Mouse (Mus musculus): ENCODE measurements at regions not wholly inside any gene's neighbourhood (a gene's known extent, or its start where the extent isn't known, plus 50 kb on each side); places are given as distances from the start of the nearest gene placed in this dataset.
"Not testable (repeated sequence)": the region's sequence is repeated elsewhere in the genome, so short reads cannot be mapped to it uniquely, and the experiment has no call there.

DNA sequence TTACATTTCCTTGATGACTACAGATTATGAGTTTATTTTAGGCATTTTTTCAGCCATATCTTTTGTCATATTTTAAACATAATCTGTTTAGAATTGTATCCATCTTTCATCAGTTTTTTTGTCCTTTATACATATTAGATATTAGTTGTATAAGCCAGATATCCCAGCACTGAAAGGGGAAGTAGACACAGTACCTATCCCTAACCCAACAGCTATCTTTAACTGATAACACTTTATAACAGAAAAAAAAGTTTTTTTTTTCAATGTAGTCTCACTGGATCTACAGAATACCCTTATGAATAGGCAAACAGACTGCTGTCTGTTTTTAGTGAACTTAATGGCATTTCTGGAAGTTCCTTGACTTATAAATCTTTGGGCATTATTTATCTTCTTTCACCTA is 1152.1 kb upstream of the Fam98a start:
- no peak overlapping the region for H3K4me3 ChIP-seq (replicated peaks)
- no peaks in the 10 kb centered on the region for H3K4me1 ChIP-seq
- no peaks in the 10 kb centered on the region for H3K27me3 ChIP-seq
- H3K9ac ChIP-seq: no peak overlapping the region
- H3K36me3 ChIP-seq (replicated peaks): no peaks in the 10 kb centered on the region
- H3K27ac ChIP-seq: no peak overlapping the region
- H3K4me2 ChIP-seq: no peak overlapping the region
- ATAC-seq (ENCODE audit: low FRiP score): no peak
- no peaks in the 10 kb centered on the region for H3K9me3 ChIP-seq

DNA sequence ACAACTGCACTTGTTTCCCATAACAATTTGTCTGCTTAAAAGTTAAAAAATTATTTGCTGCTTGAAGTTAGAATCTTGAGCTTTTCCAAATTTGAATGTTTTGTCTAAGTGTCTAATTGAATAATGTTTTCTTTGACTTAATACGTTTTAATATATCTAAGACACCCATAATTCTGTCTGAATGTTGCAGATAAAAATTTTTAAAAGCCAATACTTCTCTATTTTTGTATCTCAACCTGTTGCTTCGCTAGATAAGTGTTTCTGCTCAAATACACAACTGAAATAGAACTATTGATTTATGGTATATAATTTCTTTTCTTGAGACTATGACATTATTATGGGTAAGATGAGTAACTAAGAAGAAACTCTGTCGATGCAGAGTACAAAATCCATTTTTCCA is 1144.5 kb upstream of the Fam98a start:
- WGBS: 77% methylated on average over 3 of the region's 3 CpGs
- Histone ChIP-seq H3K4me2 (no peak overlapping the region), H3K9me3 (no peaks in the 10 kb centered on the region), H3K36me3 (replicated peaks) (no peaks in the 10 kb centered on the region), H3K4me1 (no peaks in the 10 kb centered on the region), H3K27ac (no peak overlapping the region), H3K4me3 (replicated peaks) (no peak overlapping the region), H3K27me3 (no peaks in the 10 kb centered on the region), H3K9ac (no peak overlapping the region)
- no peak for ATAC-seq (ENCODE audit: low FRiP score)

DNA sequence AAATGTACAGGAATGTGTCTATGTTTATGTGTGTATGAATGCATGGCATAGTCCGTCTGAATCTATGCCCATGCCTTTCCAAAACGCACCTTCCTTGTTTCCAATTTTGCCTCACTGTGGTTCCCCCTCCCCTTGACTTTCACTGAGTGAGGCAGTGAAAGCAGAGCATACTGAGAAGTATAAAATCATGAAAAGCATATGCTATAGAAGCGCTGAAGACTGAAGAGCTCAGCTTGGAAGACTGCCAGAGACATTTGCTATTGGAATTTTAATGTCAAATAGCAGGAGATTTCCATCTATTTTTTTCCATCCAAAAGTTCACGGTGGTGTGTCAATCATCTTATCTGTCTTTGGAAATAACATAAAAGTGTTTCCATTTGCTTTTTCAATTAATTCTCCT is 1106.3 kb upstream of the Fam98a start:
- Histone ChIP-seq H3K9ac (no peak overlapping the region), H3K9me3 (no peaks in the 10 kb centered on the region), H3K4me1 (no peaks in the 10 kb centered on the region), H3K36me3 (replicated peaks) (no peaks in the 10 kb centered on the region), H3K27me3 (no peaks in the 10 kb centered on the region), H3K27ac (no peak overlapping the region), H3K4me2 (no peak overlapping the region), H3K4me3 (replicated peaks) (no peak overlapping the region)
- WGBS: 84% methylated on average over 4 of the region's 4 CpGs
- no peak for ATAC-seq (ENCODE audit: low FRiP score)

DNA sequence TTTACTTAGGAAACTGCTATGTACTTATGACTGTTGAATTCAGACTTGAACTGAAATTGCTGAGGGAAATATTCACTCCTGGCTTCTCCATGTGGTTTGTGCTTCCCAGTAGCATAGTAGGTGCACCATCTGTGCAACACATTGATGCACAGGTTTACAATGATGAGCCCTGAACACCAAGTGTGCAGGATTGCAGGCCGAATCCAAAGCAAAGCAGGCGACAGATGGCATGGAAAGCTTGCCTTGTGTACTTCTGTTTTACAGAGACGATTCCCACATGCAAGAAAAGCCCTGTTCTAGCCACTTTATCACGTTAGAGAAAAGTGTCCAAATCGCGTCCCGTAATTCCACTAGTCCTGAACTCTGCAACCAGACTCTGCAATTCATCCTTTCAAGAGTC is 1074.2 kb upstream of the Fam98a start:
- no peaks in the 10 kb centered on the region for H3K27me3 ChIP-seq
- H3K27ac ChIP-seq: no peak overlapping the region
- 86% methylated on average over 7 of the region's 7 CpGs for WGBS
- no peak overlapping the region for H3K4me3 ChIP-seq (replicated peaks)
- no peaks in the 10 kb centered on the region for H3K9me3 ChIP-seq
- no peak overlapping the region for H3K4me2 ChIP-seq
- H3K36me3 ChIP-seq (replicated peaks): no peaks in the 10 kb centered on the region
- no peak overlapping the region for H3K9ac ChIP-seq
- no peak for ATAC-seq (ENCODE audit: low FRiP score)
- no peaks in the 10 kb centered on the region for H3K4me1 ChIP-seq

DNA sequence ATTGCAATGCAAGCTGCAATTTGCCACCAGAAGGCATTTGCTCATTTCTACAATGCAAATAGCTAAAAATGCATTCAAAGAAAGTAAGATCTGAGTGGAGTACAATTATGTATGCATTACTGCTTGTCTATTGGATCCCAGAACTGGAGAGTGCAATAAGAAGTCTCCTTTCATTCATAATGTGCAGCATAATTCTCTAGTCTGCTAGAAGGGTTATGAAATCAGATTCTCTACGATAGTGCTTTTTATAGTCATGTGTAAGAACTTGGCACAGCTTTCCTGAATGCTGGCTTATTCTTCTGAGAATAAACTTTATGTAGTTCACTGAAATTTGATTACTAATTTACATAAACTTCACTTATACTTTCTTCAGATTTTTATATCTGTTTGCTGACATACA is 1053.5 kb upstream of the Fam98a start:
- H3K36me3 ChIP-seq (replicated peaks): no peaks in the 10 kb centered on the region
- WGBS: 83% methylated on average over 1 of the region's 1 CpGs

DNA sequence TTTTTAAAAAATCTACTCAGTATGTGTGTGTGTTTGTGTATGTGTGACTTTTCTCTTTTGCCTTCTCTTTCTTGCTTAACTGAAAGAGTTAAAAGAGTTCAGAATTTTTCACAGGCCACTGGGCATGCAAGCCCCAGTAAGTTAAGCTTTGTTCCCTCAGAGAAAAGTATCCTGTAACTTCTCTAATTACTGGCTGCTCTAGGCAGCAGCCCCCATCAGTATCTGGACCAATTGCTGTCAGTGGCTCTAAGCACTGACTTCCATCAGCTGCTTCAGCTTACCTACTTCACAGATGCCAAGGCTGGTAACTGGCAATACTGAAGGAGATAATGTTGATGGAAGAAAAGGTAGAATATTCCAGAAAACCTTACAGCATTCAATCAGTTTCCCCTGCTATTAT is 1026.6 kb upstream of the Fam98a start:
- Histone ChIP-seq H3K4me3 (replicated peaks) (no peak overlapping the region), H3K27ac (no peak overlapping the region), H3K36me3 (replicated peaks) (no peaks in the 10 kb centered on the region), H3K9me3 (no peaks in the 10 kb centered on the region), H3K9ac (no peak overlapping the region), H3K4me2 (no peak overlapping the region), H3K4me1 (no peaks in the 10 kb centered on the region), H3K27me3 (no peaks in the 10 kb centered on the region)
- no peak for ATAC-seq (ENCODE audit: low FRiP score)

More for the DNA sequence above, 1053.5 kb upstream of the Fam98a start:
- Histone ChIP-seq H3K9me3 (no peaks in the 10 kb centered on the region), H3K4me3 (replicated peaks) (no peak overlapping the region), H3K4me1 (no peaks in the 10 kb centered on the region), H3K4me2 (no peak overlapping the region), H3K9ac (no peak overlapping the region), H3K27ac (no peak overlapping the region), H3K27me3 (no peaks in the 10 kb centered on the region)
- ATAC-seq (ENCODE audit: low FRiP score): no peak

DNA sequence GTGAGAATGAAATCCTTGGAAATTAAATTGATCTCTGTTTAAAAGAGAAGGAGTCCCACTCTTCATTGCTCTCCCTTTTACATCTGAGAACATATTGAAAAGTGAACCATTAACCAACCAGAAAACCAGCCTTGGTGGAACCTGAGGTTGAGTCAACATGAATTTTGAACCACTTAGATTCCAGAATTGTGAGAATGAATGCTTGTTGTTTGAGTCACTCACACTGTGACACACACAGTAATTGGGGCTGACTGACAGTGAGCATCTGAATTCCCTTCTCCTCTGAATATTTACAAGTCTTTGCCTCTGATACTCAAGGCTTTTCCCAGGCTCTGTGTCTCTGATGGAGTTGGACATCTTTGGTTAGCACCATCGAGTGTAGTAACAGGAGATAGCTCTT is 1008.0 kb upstream of the Fam98a start:
- H3K27me3 ChIP-seq: no peaks in the 10 kb centered on the region
- WGBS: 77% methylated on average over 1 of the region's 1 CpGs
- H3K4me3 ChIP-seq (replicated peaks): no peak overlapping the region
- no peak overlapping the region for H3K9ac ChIP-seq
- H3K4me1 ChIP-seq: no peaks in the 10 kb centered on the region
- H3K9me3 ChIP-seq: no peaks in the 10 kb centered on the region
- H3K27ac ChIP-seq: no peak overlapping the region
- no peaks in the 10 kb centered on the region for H3K36me3 ChIP-seq (replicated peaks)
- no peak overlapping the region for H3K4me2 ChIP-seq
- ATAC-seq (ENCODE audit: low FRiP score): no peak

DNA sequence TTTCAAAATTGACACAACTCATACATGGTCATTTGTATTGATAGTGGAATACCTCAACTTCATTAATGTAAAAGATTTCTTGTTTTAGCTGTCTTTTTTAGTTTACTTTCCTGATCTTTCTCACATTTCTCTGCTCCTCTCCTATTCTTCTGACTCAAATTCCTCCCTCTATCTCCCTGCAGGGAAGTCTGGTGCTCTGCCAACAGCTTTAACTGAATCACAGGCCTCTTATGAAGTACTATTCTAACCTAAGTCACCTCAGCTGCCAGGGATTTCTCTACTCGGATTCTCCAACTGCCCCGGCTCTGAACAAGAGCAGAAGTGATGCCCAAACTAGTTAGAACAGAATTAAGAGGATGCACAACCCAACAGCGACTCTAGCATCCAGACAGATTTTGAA is 993.8 kb upstream of the Fam98a start:
- no peaks in the 10 kb centered on the region for H3K9me3 ChIP-seq
- H3K4me1 ChIP-seq: no peaks in the 10 kb centered on the region
- H3K4me3 ChIP-seq (replicated peaks): no peak overlapping the region
- no peak overlapping the region for H3K4me2 ChIP-seq
- H3K36me3 ChIP-seq (replicated peaks): no peaks in the 10 kb centered on the region
- H3K27me3 ChIP-seq: no peaks in the 10 kb centered on the region
- H3K9ac ChIP-seq: no peak overlapping the region
- no peak overlapping the region for H3K27ac ChIP-seq
- ATAC-seq (ENCODE audit: low FRiP score): no peak
- 70% methylated on average over 3 of the region's 3 CpGs for WGBS

DNA sequence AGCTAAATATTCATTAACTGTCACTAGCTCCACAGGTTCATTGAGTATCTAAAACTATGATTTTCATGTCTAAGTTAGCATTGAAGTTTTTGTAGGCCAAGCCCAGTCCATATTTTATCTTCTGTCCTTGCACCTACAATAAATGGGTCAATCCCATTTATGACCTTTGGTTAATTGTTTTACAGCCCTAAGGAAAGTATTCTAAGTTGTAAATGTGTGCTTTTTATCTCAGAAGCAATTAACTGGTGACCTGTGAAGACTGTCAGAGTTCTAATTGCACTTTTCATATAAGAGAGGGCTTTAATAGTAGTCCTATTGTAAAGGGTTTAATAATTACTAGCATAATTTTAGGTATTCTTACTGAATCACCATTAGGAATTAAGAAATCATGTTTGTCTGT is 984.0 kb upstream of the Fam98a start:
- Histone ChIP-seq H3K9me3 (no peaks in the 10 kb centered on the region), H3K9ac (no peak overlapping the region), H3K4me1 (no peaks in the 10 kb centered on the region), H3K4me2 (no peak overlapping the region), H3K27me3 (no peaks in the 10 kb centered on the region), H3K27ac (no peak overlapping the region), H3K36me3 (replicated peaks) (no peaks in the 10 kb centered on the region), H3K4me3 (replicated peaks) (no peak overlapping the region)
- no peak for ATAC-seq (ENCODE audit: low FRiP score)

DNA sequence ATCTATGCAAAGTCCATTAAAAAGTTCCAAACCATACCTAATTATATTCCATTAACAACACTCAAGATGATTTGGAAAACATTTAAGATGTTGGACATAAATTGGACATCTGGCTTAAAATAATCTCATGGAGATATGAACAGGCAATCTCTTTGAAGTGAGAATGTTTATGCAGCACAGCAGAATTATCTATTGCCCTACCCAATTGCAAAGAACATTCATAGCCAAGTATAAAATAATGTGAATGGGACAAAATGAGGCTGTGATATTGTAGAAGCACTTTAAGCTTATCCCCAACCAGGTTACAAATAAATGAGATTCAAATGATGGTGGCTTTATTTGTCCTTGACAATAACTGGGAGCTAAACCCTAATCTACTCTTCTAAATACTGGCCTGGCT is 950.0 kb upstream of the Fam98a start:
- no peaks in the 10 kb centered on the region for H3K27me3 ChIP-seq
- no peak overlapping the region for H3K27ac ChIP-seq
- no peak overlapping the region for H3K9ac ChIP-seq
- no peak overlapping the region for H3K4me2 ChIP-seq
- ATAC-seq (ENCODE audit: low FRiP score): no peak
- H3K36me3 ChIP-seq (replicated peaks): no peaks in the 10 kb centered on the region
- H3K4me1 ChIP-seq: no peaks in the 10 kb centered on the region
- no peaks in the 10 kb centered on the region for H3K9me3 ChIP-seq
- no peak overlapping the region for H3K4me3 ChIP-seq (replicated peaks)

DNA sequence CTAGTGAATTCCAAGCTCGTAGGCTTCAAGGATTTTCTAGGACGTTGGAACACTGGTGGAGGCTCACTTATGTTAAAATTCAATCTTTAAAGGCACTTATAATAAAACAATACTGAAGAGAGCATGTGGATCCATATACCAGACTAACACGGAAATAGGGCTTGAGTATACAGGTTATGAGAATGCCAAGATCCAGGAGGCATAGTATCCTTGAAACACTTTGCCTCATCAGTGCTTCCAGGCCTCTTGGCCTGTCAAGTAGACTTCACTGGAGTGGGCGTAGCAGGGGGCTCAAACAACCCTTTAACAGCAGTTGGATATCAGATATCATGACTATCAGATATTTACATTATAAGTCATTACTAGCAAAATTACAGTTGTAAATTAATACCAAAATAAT is 948.7 kb upstream of the Fam98a start:
- no peak overlapping the region for H3K4me3 ChIP-seq (replicated peaks)
- ATAC-seq (ENCODE audit: low FRiP score): no peak
- no peak overlapping the region for H3K9ac ChIP-seq
- no peak overlapping the region for H3K4me2 ChIP-seq
- H3K27ac ChIP-seq: no peak overlapping the region
- no peaks in the 10 kb centered on the region for H3K4me1 ChIP-seq
- H3K9me3 ChIP-seq: no peaks in the 10 kb centered on the region
- no peaks in the 10 kb centered on the region for H3K36me3 ChIP-seq (replicated peaks)
- no peaks in the 10 kb centered on the region for H3K27me3 ChIP-seq
- WGBS: 66% methylated on average over 4 of the region's 4 CpGs

DNA sequence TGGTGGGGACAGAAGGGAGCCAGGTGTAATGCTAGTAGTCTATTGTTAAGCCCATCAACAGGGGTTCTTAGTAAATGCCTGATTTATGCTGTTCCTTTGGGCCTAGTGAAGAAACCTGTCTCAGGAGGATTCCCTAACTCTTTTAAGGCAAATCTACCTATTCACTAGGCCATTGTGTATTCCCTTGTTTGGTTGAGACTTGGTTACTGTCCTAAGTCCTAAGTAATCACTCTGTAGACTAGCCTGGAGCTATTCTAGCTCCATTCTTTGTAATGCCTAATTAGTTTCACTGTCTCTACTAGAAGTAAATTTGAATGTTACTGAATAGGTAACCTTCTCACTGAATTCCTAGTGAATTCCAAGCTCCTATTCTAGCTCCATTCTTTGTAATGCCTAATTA is 948.2 kb upstream of the Fam98a start:
- not testable (repeated sequence) for H3K4me1 ChIP-seq; H3K4me3 ChIP-seq (replicated peaks); H3K9ac ChIP-seq; ATAC-seq (ENCODE audit: low FRiP score); H3K36me3 ChIP-seq (replicated peaks); H3K9me3 ChIP-seq; H3K4me2 ChIP-seq; H3K27ac ChIP-seq; H3K27me3 ChIP-seq

DNA sequence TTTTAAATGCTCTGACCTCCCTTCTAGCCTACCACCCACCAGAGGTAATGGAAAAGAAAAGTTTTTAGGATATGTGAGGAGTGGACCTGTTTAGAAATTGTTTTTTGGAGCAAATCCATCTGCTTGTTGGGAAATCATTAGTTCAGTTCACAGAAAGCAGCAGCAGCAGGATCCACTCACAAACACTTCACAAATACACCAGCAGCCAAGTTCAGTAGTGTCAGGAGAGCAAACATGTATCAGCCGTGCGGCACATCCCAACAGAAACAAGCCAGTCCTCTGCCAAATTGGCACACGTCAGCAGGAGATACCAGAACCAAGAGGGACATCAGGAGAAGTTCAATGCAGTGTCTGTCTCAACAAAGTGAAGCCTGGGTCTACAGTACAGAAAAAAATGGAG is 935.6 kb upstream of the Fam98a start:
- no peaks in the 10 kb centered on the region for H3K9me3 ChIP-seq
- no peak for ATAC-seq (ENCODE audit: low FRiP score)
- no peak overlapping the region for H3K4me3 ChIP-seq (replicated peaks)
- H3K36me3 ChIP-seq (replicated peaks): no peaks in the 10 kb centered on the region
- no peaks in the 10 kb centered on the region for H3K4me1 ChIP-seq
- no peak overlapping the region for H3K4me2 ChIP-seq
- no peaks in the 10 kb centered on the region for H3K27me3 ChIP-seq
- no peak overlapping the region for H3K9ac ChIP-seq
- WGBS: 92% methylated on average over 3 of the region's 3 CpGs
- no peak overlapping the region for H3K27ac ChIP-seq

DNA sequence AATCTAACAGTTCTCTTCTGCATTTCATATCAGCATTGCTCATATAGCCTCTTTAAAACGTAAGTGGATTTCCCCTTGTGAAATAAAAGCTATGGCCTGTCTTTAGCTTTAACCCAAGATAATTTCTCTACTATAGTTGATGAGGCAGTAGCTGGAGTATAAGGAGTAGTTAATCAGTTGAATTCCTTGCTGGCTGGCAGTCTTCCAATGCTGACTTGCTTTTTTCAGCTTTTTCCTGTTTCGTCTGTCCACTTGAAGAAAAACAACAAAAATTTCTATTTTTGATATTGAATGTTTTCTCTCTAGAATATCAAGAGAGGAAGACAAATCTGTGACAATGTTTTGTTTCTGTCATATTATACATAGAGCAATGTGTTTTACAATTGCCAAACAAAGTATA is 932.4 kb upstream of the Fam98a start:
- H3K36me3 ChIP-seq (replicated peaks): no peaks in the 10 kb centered on the region
- WGBS: 85% methylated on average over 2 of the region's 2 CpGs
- ATAC-seq (ENCODE audit: low FRiP score): no peak
- H3K27ac ChIP-seq: no peak overlapping the region
- no peaks in the 10 kb centered on the region for H3K4me1 ChIP-seq
- H3K27me3 ChIP-seq: no peaks in the 10 kb centered on the region
- no peak overlapping the region for H3K4me3 ChIP-seq (replicated peaks)
- no peak overlapping the region for H3K4me2 ChIP-seq
- H3K9me3 ChIP-seq: no peaks in the 10 kb centered on the region
- H3K9ac ChIP-seq: no peak overlapping the region
